Mouse (Mus musculus): Measurements from ENCODE around the gene Zfp119b. TPM values are rescaled to one million over a fixed set of nuclear protein-coding genes. Genes with fewer than 3 reads are reported as not detected.
A peak's percentile ranks its signal among the peaks of the same experiment; 100 is the strongest.
"Not testable (repeated sequence)": the region's sequence is repeated elsewhere in the genome, so short reads cannot be mapped to it uniquely, and the experiment has no call there.

Zfp119b gene
- polyA plus RNA-seq, 1 experiment from 2014 or later: 8.5 TPM

GRCm38 (mm10) chr17:55954229-55954628, 4.9 kb upstream of the Zfp119b start:
- no peaks in the 10 kb centered on the region for H3K27me3 ChIP-seq (ENCODE audit: control insufficient read depth, insufficient read depth, low read length)
- no peak overlapping the region for H3K4me3 ChIP-seq (ENCODE audit: low read depth, low read length)
- 32% methylated on average over 16 of the region's 16 CpGs for WGBS
- H3K9ac ChIP-seq (ENCODE audit: low read length): no peak overlapping the region
- H3K4me2 ChIP-seq (ENCODE audit: low read depth, low read length, severe bottlenecking): no peak overlapping the region
- no peaks in the 10 kb centered on the region for H3K9me3 ChIP-seq (ENCODE audit: control insufficient read depth, low read length)
- peaks cover 5% of the 10 kb centered on the region for H3K4me1 ChIP-seq (replicated peaks; ENCODE audit: control insufficient read depth, insufficient read depth, low read length)
- ATAC-seq (replicated peaks; ENCODE audit: low FRiP score) (no peak), DNase-seq (ENCODE audit: low spot score) (peak; percentile 52)
- no peak overlapping the region for H3K27ac ChIP-seq (ENCODE audit: low read depth, low read length)
- no peaks in the 10 kb centered on the region for H3K36me3 ChIP-seq (ENCODE audit: control insufficient read depth, insufficient read depth, low read length)

DNA sequence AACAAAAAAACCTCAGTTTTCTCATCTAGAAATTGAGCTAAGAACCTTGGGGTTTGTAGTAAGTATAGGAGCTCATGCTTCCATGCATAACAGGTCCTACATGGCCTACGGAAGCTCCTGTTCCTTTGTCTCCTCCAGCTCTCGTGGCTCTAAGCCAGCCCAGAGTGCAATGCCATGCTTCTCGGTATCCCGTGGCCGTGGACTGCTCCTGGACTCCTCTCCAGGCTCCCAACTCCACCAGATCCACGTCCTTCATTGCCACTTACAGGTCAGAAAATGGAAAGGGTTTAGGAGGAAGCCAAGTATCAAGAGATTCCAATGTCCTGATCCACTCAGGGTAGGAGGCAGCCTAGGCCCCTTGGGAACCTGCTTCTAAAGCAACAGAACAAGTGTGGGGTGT, 4.5 kb upstream of the Zfp119b start:
- Histone ChIP-seq H3K36me3 (ENCODE audit: control insufficient read depth, insufficient read depth, low read length) (no peaks in the 10 kb centered on the region), H3K27ac (ENCODE audit: low read depth, low read length) (no peak overlapping the region), H3K4me2 (ENCODE audit: low read depth, low read length, severe bottlenecking) (no peak overlapping the region), H3K27me3 (ENCODE audit: control insufficient read depth, insufficient read depth, low read length) (no peaks in the 10 kb centered on the region), H3K4me3 (ENCODE audit: low read depth, low read length) (no peak overlapping the region), H3K9me3 (ENCODE audit: control insufficient read depth, low read length) (no peaks in the 10 kb centered on the region), H3K4me1 (replicated peaks; ENCODE audit: control insufficient read depth, insufficient read depth, low read length) (peaks cover 5% of the 10 kb centered on the region), H3K9ac (ENCODE audit: low read length) (no peak overlapping the region)
- 84% methylated on average over 6 of the region's 6 CpGs for WGBS
- no peak for DNase-seq (ENCODE audit: low spot score)
- no peak for ATAC-seq (replicated peaks; ENCODE audit: low FRiP score)

DNA sequence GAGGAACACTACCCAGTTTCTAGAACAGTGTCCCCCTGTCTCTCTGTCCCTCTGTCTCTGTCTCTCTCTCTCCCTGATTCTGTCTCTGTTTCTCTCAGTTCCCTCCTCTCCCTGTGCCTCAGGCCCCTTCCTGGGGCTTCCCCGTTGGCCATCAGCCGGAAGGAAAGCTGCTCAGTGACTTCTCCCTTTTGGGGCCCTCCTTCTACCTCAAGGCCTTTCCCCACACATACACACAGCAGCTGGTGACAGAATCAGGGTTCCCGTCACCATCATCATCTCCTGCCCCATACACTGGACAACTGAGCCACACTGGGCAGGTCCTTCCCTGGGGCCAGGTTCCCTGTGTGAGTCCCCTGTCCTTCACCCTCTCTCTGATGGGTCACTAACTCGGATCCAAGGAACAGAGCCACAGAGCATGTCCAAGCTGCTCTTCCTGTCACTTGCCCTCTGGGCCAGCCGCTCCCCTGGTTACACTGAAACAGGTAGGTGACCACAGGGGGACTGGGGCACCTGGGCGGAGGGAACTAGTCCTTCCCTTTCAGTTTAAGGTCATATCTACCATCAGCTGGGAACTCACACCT, 3.2 kb upstream of the Zfp119b start, which contains the start of gene Ebi3:
Gene Ebi3, plus strand, starts transcription at position 194 of the 581 bp plus-strand sequence.
- 81% methylated on average over 6 of the region's 6 CpGs for WGBS
- ATAC-seq (replicated peaks; ENCODE audit: low FRiP score) (no peak), DNase-seq (ENCODE audit: low spot score) (peak; percentile 42)
- no peak within 1 kb of the TSS for H3K9ac ChIP-seq (ENCODE audit: low read length)
- no peak within 1 kb of the TSS for H3K4me3 ChIP-seq (ENCODE audit: low read depth, low read length)
- H3K4me2 ChIP-seq (ENCODE audit: low read depth, low read length, severe bottlenecking): no peak within 1 kb of the TSS
- H3K9me3 ChIP-seq (ENCODE audit: control insufficient read depth, low read length): no peaks in the 10 kb centered on the region
- no peaks in the 10 kb centered on the region for H3K27me3 ChIP-seq (ENCODE audit: control insufficient read depth, insufficient read depth, low read length)
- H3K36me3 ChIP-seq (ENCODE audit: control insufficient read depth, insufficient read depth, low read length): no peaks in the 10 kb centered on the region
- no peak within 1 kb of the TSS for H3K27ac ChIP-seq (ENCODE audit: low read depth, low read length)
- H3K4me1 ChIP-seq (replicated peaks; ENCODE audit: control insufficient read depth, insufficient read depth, low read length): peaks cover 2% of the 10 kb centered on the region; the same call in 1 of the 2 replicates

DNA sequence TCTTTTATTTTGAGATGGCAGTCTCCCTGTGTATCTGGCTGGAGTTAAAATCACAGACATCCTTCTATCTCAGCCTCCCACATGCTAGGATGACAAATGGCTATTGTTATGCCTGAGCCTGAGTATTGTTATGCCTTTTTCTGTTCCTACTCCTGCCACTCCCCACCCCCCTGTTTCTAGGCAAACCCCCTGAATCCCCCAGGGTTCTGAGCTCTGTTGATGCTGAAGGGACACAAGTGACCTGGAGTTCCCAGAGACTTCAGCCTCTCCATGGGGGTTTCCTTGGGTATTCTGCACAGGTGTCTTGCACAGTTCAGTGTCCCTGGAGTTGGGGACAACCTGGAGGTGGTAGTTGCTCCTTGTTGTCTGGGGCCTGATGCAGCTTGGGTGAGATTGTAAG, 2.7 kb upstream of the Zfp119b start:
- DNase-seq (ENCODE audit: low spot score) (peak; percentile 50), ATAC-seq (replicated peaks; ENCODE audit: low FRiP score) (no peak)
- no peaks in the 10 kb centered on the region for H3K27me3 ChIP-seq (ENCODE audit: control insufficient read depth, insufficient read depth, low read length)
- no peaks in the 10 kb centered on the region for H3K9me3 ChIP-seq (ENCODE audit: control insufficient read depth, low read length)
- no peak overlapping the region for H3K9ac ChIP-seq (ENCODE audit: low read length)
- H3K4me1 ChIP-seq (replicated peaks; ENCODE audit: control insufficient read depth, insufficient read depth, low read length): peaks cover 2% of the 10 kb centered on the region; the same call in 1 of the 2 replicates
- H3K4me3 ChIP-seq (ENCODE audit: low read depth, low read length): no peak overlapping the region
- no peak overlapping the region for H3K4me2 ChIP-seq (ENCODE audit: low read depth, low read length, severe bottlenecking)
- no peaks in the 10 kb centered on the region for H3K36me3 ChIP-seq (ENCODE audit: control insufficient read depth, insufficient read depth, low read length)
- no peak overlapping the region for H3K27ac ChIP-seq (ENCODE audit: low read depth, low read length)

- ATAC-seq (replicated peaks; ENCODE audit: low FRiP score) (no peak), DNase-seq (ENCODE audit: low spot score) (peak; percentile 41)
- Histone ChIP-seq H3K27me3 (ENCODE audit: control insufficient read depth, insufficient read depth, low read length) (no peaks in the 10 kb centered on the region), H3K36me3 (ENCODE audit: control insufficient read depth, insufficient read depth, low read length) (no peaks in the 10 kb centered on the region), H3K9me3 (ENCODE audit: control insufficient read depth, low read length) (no peaks in the 10 kb centered on the region), H3K4me1 (replicated peaks; ENCODE audit: control insufficient read depth, insufficient read depth, low read length) (peaks cover 3% of the 10 kb centered on the region; the same call in 1 of the 2 replicates), H3K4me2 (ENCODE audit: low read depth, low read length, severe bottlenecking) (no peak overlapping the region), H3K9ac (ENCODE audit: low read length) (no peak overlapping the region), H3K4me3 (ENCODE audit: low read depth, low read length) (no peak overlapping the region), H3K27ac (ENCODE audit: low read depth, low read length) (no peak overlapping the region)
- WGBS: 82% methylated on average over 9 of the region's 9 CpGs
Measured at GRCm38 (mm10) chr17:55950601-55951000, 1.3 kb upstream of the Zfp119b start.

DNA sequence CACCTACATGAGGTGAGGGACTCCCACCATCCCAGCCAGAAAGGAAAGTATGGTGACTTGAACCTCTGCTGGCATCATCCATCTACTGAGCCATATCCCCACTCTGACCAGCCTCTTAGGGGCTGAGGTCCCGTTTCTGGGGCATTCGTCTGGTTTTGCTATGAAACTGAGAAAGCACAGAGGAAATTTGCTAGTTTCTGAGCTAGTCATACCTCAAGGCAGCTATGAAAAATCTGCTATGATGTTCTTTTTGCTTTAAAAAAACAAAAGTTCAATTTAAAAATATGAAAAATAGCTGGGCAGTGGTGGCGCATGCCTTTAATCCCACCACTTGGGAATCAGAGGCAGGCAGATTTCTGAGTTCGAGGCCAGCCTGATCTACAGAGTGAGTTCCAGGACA, 653 bp downstream of the Zfp119b start:
- H3K4me1 ChIP-seq (replicated peaks; ENCODE audit: control insufficient read depth, insufficient read depth, low read length): peaks cover 3% of the 10 kb centered on the region; the same call in 1 of the 2 replicates
- ATAC-seq (replicated peaks; ENCODE audit: low FRiP score) (no peak), DNase-seq (ENCODE audit: low spot score) (no peak)
- H3K4me3 ChIP-seq (ENCODE audit: low read depth, low read length): no peak overlapping the region
- H3K27ac ChIP-seq (ENCODE audit: low read depth, low read length): no peak overlapping the region
- H3K27me3 ChIP-seq (ENCODE audit: control insufficient read depth, insufficient read depth, low read length): no peaks in the 10 kb centered on the region
- 89% methylated on average over 4 of the region's 4 CpGs for WGBS
- H3K9me3 ChIP-seq (ENCODE audit: control insufficient read depth, low read length): no peaks in the 10 kb centered on the region
- H3K36me3 ChIP-seq (ENCODE audit: control insufficient read depth, insufficient read depth, low read length): no peaks in the 10 kb centered on the region
- no peak overlapping the region for H3K9ac ChIP-seq (ENCODE audit: low read length)
- no peak overlapping the region for H3K4me2 ChIP-seq (ENCODE audit: low read depth, low read length, severe bottlenecking)

GRCm38 (mm10) chr17:55945696-55946095, 3.6 kb downstream of the Zfp119b start:
- ATAC-seq (replicated peaks; ENCODE audit: low FRiP score): 0 out of 2 replicates have a peak, but pooled peaks have one; percentile 0
- Histone ChIP-seq H3K4me3 (ENCODE audit: low read depth, low read length) (peak overlapping the region; percentile 38), H3K27me3 (ENCODE audit: control insufficient read depth, insufficient read depth, low read length) (no peaks in the 10 kb centered on the region), H3K9ac (ENCODE audit: low read length) (peak overlapping the region; percentile 56), H3K4me1 (replicated peaks; ENCODE audit: control insufficient read depth, insufficient read depth, low read length) (peaks cover 3% of the 10 kb centered on the region; the same call in 1 of the 2 replicates), H3K27ac (ENCODE audit: low read depth, low read length) (no peak overlapping the region), H3K36me3 (ENCODE audit: control insufficient read depth, insufficient read depth, low read length) (no peaks in the 10 kb centered on the region), H3K9me3 (ENCODE audit: control insufficient read depth, low read length) (no peaks in the 10 kb centered on the region), H3K4me2 (ENCODE audit: low read depth, low read length, severe bottlenecking) (peak overlapping the region; percentile 64)
- WGBS: 40% methylated on average over 5 of the region's 5 CpGs
- DNase-seq (ENCODE audit: low spot score): no peak

DNA sequence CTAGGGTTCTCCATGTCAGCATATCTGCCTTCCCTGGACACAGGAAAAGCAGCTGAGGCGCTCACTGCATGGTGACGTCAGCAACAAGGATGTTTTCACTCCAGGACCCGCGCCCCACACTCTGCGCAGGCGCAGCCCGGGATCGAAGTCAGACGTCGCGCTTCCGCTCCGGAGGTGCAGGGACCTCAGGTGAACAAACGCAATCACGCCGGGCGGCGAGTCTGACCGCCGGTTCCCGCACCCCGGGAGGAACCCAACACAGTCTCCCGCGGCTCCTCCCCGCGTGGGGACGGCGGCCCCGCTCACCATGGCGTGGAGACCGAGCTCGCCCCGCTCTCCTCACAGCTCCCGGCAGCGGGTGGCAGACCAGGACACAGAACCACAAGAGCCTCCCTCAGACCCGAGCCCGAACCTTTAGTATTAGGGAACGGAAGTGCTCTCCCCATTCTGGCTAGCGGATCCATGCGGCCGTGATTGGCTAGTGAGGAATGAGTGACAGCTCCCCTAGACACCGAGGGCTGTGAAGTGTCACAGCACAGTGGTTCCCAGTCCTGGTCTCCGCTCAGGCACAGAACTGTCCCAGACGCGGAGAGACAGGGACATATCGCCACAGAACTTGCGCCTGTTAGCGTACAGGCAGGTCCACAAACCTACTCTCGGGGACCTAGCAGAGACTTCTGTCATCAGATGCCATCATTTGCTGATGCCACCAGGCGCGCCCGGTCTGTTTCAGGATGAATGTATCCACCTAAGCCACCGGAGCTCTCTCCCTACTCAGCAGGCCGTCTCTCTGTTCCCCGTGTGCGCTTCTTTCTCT, 4.2 kb downstream of the Zfp119b start:
- H3K36me3 ChIP-seq (ENCODE audit: control insufficient read depth, insufficient read depth, low read length); H3K27me3 ChIP-seq (ENCODE audit: control insufficient read depth, insufficient read depth, low read length); H3K4me1 ChIP-seq (replicated peaks; ENCODE audit: control insufficient read depth, insufficient read depth, low read length); H3K9me3 ChIP-seq (ENCODE audit: control insufficient read depth, low read length): not testable (repeated sequence)
- WGBS: under 1% methylated on average over 50 of the region's 56 CpGs
- H3K4me3 ChIP-seq (ENCODE audit: low read depth, low read length): peak overlapping the region; percentile 38
- H3K9ac ChIP-seq (ENCODE audit: low read length): peak overlapping the region; percentile 56
- peak; percentile 79 for DNase-seq (ENCODE audit: low spot score)
- peak overlapping the region; percentile 77 for H3K27ac ChIP-seq (ENCODE audit: low read depth, low read length)
- peak; percentile 97 for ATAC-seq (replicated peaks; ENCODE audit: low FRiP score)
- peak overlapping the region; percentile 64 for H3K4me2 ChIP-seq (ENCODE audit: low read depth, low read length, severe bottlenecking)
